Mouse (Mus musculus): ENCODE measurements around the gene Gnai1. TPM values are rescaled to one million over a fixed set of nuclear protein-coding genes. Genes with fewer than 3 reads are reported as not detected.

Gene Gnai1
- polyA plus RNA-seq, 1 experiment from 2014 or later = 93.2 TPM

DNA sequence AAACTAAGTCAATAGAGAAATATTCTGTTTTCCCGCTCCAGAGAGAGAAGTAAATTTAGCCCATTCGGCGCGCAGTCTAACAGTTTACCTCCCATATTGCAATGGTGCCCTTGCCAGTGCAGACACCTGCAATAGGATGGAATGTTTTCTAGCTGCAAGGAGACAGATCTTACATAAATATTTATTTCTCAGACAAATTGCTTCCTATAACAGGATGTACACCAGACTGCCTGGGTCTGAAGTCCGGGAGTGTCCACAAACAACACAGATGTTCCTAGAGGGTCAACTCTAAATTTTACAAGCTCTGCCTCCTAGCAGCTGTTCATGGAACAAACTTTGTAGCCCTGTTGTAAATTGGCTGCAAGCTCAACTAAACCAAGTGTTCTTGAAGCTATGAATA is 111.0 kb downstream of the Gnai1 start:
- no peaks in the 10 kb centered on the region for H3K9me3 ChIP-seq (ENCODE audit: control insufficient read depth, low read length)
- H3K27me3 ChIP-seq (ENCODE audit: control insufficient read depth, insufficient read depth, low read length) = no peaks in the 10 kb centered on the region
- 85% methylated on average over 5 of the region's 5 CpGs for WGBS
- H3K4me1 ChIP-seq (replicated peaks; ENCODE audit: control insufficient read depth, insufficient read depth, low read length) = no peaks in the 10 kb centered on the region
- ATAC-seq (ENCODE audit: low FRiP score) = no peak
- no peak overlapping the region for H3K27ac ChIP-seq
- no peaks in the 10 kb centered on the region for H3K36me3 ChIP-seq (replicated peaks; ENCODE audit: control insufficient read depth, insufficient read depth)
- no peak for DNase-seq (ENCODE audit: low spot score)
- H3K4me2 ChIP-seq (replicated peaks) = no peak overlapping the region
- H3K9ac ChIP-seq = no peak overlapping the region
- H3K4me3 ChIP-seq (replicated peaks; ENCODE audit: low read length) = no peak overlapping the region

GRCm38 (mm10) chr5:18229396-18229795 is 130.8 kb downstream of the Gnai1 start:
- WGBS = 33% methylated on average over 1 of the region's 1 CpGs
- peak; percentile 58 for DNase-seq (ENCODE audit: low spot score)
- ATAC-seq (ENCODE audit: low FRiP score) = peak; percentile 57; the same call in 1 of the 2 replicates

GRCm38 (mm10) chr5:18228866-18229265 is 131.3 kb downstream of the Gnai1 start:
- ATAC-seq (ENCODE audit: low FRiP score) (no peak), DNase-seq (ENCODE audit: low spot score) (no peak)
- Histone ChIP-seq H3K27ac (no peak overlapping the region), H3K9ac (no peak overlapping the region), H3K4me3 (replicated peaks; ENCODE audit: low read length) (no peak overlapping the region), H3K36me3 (replicated peaks; ENCODE audit: control insufficient read depth, insufficient read depth) (no peaks in the 10 kb centered on the region), H3K4me2 (replicated peaks) (no peak overlapping the region), H3K27me3 (ENCODE audit: control insufficient read depth, insufficient read depth, low read length) (no peaks in the 10 kb centered on the region), H3K9me3 (ENCODE audit: control insufficient read depth, low read length) (no peaks in the 10 kb centered on the region), H3K4me1 (replicated peaks; ENCODE audit: control insufficient read depth, insufficient read depth, low read length) (no peaks in the 10 kb centered on the region)
- WGBS = 80% methylated on average over 7 of the region's 7 CpGs

More at GRCm38 (mm10) chr5:18229396-18229795, 130.8 kb downstream of the Gnai1 start:
- no peak overlapping the region for H3K4me2 ChIP-seq (replicated peaks)
- no peak overlapping the region for H3K4me3 ChIP-seq (replicated peaks; ENCODE audit: low read length)
- no peaks in the 10 kb centered on the region for H3K36me3 ChIP-seq (replicated peaks; ENCODE audit: control insufficient read depth, insufficient read depth)
- H3K4me1 ChIP-seq (replicated peaks; ENCODE audit: control insufficient read depth, insufficient read depth, low read length) = no peaks in the 10 kb centered on the region
- H3K27me3 ChIP-seq (ENCODE audit: control insufficient read depth, insufficient read depth, low read length) = no peaks in the 10 kb centered on the region
- H3K9ac ChIP-seq = no peak overlapping the region
- H3K9me3 ChIP-seq (ENCODE audit: control insufficient read depth, low read length) = no peaks in the 10 kb centered on the region
- no peak overlapping the region for H3K27ac ChIP-seq

DNA sequence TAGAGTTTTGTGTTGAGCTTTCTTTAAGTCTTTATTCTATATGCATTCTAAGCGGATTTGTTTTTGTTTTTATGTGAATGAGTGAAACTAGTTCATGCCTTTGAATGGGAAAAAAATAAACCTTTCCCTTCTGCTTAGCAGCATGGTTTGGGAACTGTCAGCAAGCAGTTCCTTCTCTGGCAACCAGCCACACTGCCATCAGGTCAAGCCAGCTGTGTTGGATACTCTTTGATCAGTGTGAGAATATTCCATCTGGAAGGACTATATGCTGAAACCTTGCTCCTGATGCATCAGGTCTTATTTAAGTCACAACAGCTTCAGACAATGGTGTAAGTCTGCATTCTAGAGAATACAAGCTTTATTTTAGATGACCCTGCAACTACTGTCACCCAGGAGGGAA is 139.3 kb downstream of the Gnai1 start:
- WGBS = 58% methylated on average over 1 of the region's 1 CpGs
- Histone ChIP-seq H3K4me3 (replicated peaks; ENCODE audit: low read length) (no peak overlapping the region), H3K27me3 (ENCODE audit: control insufficient read depth, insufficient read depth, low read length) (no peaks in the 10 kb centered on the region), H3K9ac (no peak overlapping the region), H3K36me3 (replicated peaks; ENCODE audit: control insufficient read depth, insufficient read depth) (no peaks in the 10 kb centered on the region), H3K9me3 (ENCODE audit: control insufficient read depth, low read length) (no peaks in the 10 kb centered on the region), H3K4me2 (replicated peaks) (no peak overlapping the region), H3K27ac (no peak overlapping the region), H3K4me1 (replicated peaks; ENCODE audit: control insufficient read depth, insufficient read depth, low read length) (no peaks in the 10 kb centered on the region)
- ATAC-seq (ENCODE audit: low FRiP score) (no peak), DNase-seq (ENCODE audit: low spot score) (no peak)

DNA sequence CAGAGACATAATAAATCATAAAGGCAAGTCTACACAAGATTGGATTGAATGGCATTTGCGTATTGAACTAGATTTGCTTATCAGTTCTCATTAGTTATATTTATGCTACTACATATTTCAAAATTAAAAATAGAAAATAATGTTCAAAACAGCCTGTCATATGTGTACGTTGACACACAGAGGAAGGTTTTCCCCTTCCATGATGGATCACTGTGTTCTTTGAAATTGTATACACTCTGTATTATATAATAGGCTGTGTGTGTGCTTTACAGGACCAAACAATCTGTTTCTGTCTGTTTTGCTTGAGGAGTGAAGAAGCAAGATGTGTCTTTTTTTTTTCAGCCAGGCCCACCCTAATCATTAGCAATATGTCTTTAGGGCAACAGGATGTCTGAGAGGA is 141.9 kb downstream of the Gnai1 start:
- WGBS = 81% methylated on average over 2 of the region's 2 CpGs
- H3K27ac ChIP-seq = no peak overlapping the region
- H3K27me3 ChIP-seq (ENCODE audit: control insufficient read depth, insufficient read depth, low read length) = no peaks in the 10 kb centered on the region
- no peak for DNase-seq (ENCODE audit: low spot score)
- no peaks in the 10 kb centered on the region for H3K4me1 ChIP-seq (replicated peaks; ENCODE audit: control insufficient read depth, insufficient read depth, low read length)
- no peak overlapping the region for H3K4me3 ChIP-seq (replicated peaks; ENCODE audit: low read length)
- H3K4me2 ChIP-seq (replicated peaks) = no peak overlapping the region
- no peaks in the 10 kb centered on the region for H3K36me3 ChIP-seq (replicated peaks; ENCODE audit: control insufficient read depth, insufficient read depth)
- H3K9me3 ChIP-seq (ENCODE audit: control insufficient read depth, low read length) = no peaks in the 10 kb centered on the region
- ATAC-seq (ENCODE audit: low FRiP score) = no peak
- H3K9ac ChIP-seq = no peak overlapping the region

GRCm38 (mm10) chr5:18217856-18218255 is 142.3 kb downstream of the Gnai1 start:
- Histone ChIP-seq H3K4me3 (replicated peaks; ENCODE audit: low read length) (no peak overlapping the region), H3K9me3 (ENCODE audit: control insufficient read depth, low read length) (no peaks in the 10 kb centered on the region), H3K36me3 (replicated peaks; ENCODE audit: control insufficient read depth, insufficient read depth) (no peaks in the 10 kb centered on the region), H3K4me1 (replicated peaks; ENCODE audit: control insufficient read depth, insufficient read depth, low read length) (no peaks in the 10 kb centered on the region), H3K27ac (no peak overlapping the region), H3K9ac (no peak overlapping the region), H3K4me2 (replicated peaks) (no peak overlapping the region), H3K27me3 (ENCODE audit: control insufficient read depth, insufficient read depth, low read length) (no peaks in the 10 kb centered on the region)
- DNase-seq (ENCODE audit: low spot score) (no peak), ATAC-seq (ENCODE audit: low FRiP score) (no peak)

Measured in hindbrain, embryonic 14.5 days (tissue).